18 mouse cellular contexts compared by ENCODE assay signal in the genomic region with DNA sequence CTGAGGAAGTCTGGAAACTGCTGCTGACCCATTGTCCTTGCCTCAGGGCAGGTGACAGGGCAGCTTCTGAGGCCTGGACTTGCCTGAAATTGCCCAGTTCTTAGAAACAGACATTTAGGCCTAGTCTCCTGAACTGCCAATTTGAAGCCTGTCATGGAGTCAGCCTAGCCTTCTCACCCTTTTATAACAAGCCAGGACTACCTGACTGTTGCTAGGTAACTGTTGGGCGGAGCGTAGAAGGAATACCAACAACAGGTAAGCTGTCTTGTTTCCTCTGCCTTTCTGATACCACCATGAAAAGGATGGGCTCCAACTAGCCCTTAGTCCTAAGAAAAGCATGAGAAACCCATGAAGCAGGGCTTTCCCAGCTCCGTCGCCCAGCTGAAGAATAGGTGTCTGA.
"Had no signal": no experiment of that assay in that cellular context is flagged by ENCODE, and none has a peak within 500 bp of the region (broad histone marks: within the 10 kb centered on the region; RNA-seq: fewer than 3 reads in every experiment).

No protein-coding gene starts in this region.

- DNase-seq: liver, postnatal 0 days; lung, adult 2 months; lung, postnatal 14 days; lung, postnatal 36 days; right cerebral cortex, postnatal 14 days; thymus, adult 2 months; thymus, postnatal 25 days; thymus, postnatal 4 days had no signal

- H3K4me2 ChIP-seq: liver, embryonic 15.5 days; lung, embryonic 15.5 days; midbrain, embryonic 12.5 days; midbrain, embryonic 15.5 days; neural tube, embryonic 12.5 days; stomach, embryonic 15.5 days had no signal

- H3K36me3 ChIP-seq: liver, embryonic 15.5 days; lung, embryonic 15.5 days; midbrain, embryonic 12.5 days; midbrain, embryonic 15.5 days; neural tube, embryonic 12.5 days; stomach, embryonic 15.5 days had no signal

- H3K4me3 ChIP-seq: liver, embryonic 15.5 days; lung, embryonic 15.5 days; megakaryocyte, embryonic 14.5 days; midbrain, embryonic 12.5 days; midbrain, embryonic 15.5 days; neural tube, embryonic 12.5 days; stomach, embryonic 15.5 days had no signal

- H3K9ac ChIP-seq: liver, embryonic 15.5 days; liver, postnatal 0 days; lung, embryonic 15.5 days; midbrain, embryonic 12.5 days; midbrain, embryonic 15.5 days; neural tube, embryonic 12.5 days; stomach, embryonic 15.5 days had no signal

- H3K27me3 ChIP-seq: liver, embryonic 15.5 days; lung, embryonic 15.5 days; midbrain, embryonic 12.5 days; midbrain, embryonic 15.5 days; neural tube, embryonic 12.5 days; stomach, embryonic 15.5 days had no signal

- H3K9me3 ChIP-seq: liver, embryonic 15.5 days; lung, embryonic 15.5 days; midbrain, embryonic 12.5 days; midbrain, embryonic 15.5 days; neural tube, embryonic 12.5 days; stomach, embryonic 15.5 days had no signal

- ATAC-seq: liver, postnatal 0 days; lung, postnatal 0 days; midbrain, embryonic 15.5 days had no signal

- H3K4me1 ChIP-seq: liver, embryonic 15.5 days; lung, embryonic 15.5 days; stomach, embryonic 15.5 days had no signal

- H3K27ac ChIP-seq: liver, embryonic 15.5 days; lung, embryonic 15.5 days; macrophage; midbrain, embryonic 12.5 days; midbrain, embryonic 15.5 days; neural tube, embryonic 12.5 days; stomach, embryonic 15.5 days; stomach, postnatal 0 days had no signal
